ENCODE assay signal across 8 mouse cellular contexts in genomic region chr6:90463228-90463862, GRCm38 (mm10). TPM values are rescaled to one million over a fixed set of nuclear protein-coding genes. Genes with fewer than 3 reads are reported as not detected.
A peak's percentile ranks its signal among the peaks of the same experiment; 100 is the strongest.
DNase-seq lines count a peak whose midpoint lies in the region; ATAC-seq and TF ChIP-seq lines count a peak whose summit lies in the region.

No protein-coding gene starts in this region.

- ATAC-seq in Patski = peak; percentile 10
- peak; percentile 81 for ATAC-seq in liver, embryonic 16.5 days (ENCODE audit: low read depth)

- peak overlapping the region; percentile 68 for H3K9ac ChIP-seq in liver, embryonic 16.5 days (ENCODE audit: low read depth, low read length)

- no peaks in the 10 kb centered on the region for H3K36me3 ChIP-seq in liver, embryonic 16.5 days (ENCODE audit: control insufficient read depth, insufficient read depth)

- WGBS in liver, embryonic 16.5 days (ENCODE audit: insufficient replicate concordance) = 2% methylated on average over 31 of the region's 31 CpGs
- WGBS in olfactory bulb, adult 2 months = 1% methylated on average over 31 of the region's 31 CpGs

- peak overlapping the region; percentile 96 for H3K4me3 ChIP-seq in layer of hippocampus, adult 2 months
- H3K4me3 ChIP-seq in liver, embryonic 16.5 days (ENCODE audit: low read depth, low read length) = peak overlapping the region; percentile 61
- H3K4me3 ChIP-seq in olfactory bulb, adult 2 months (ENCODE audit: insufficient read depth, low read depth, low read length) = peak overlapping the region; percentile 68

- H3K27ac ChIP-seq in layer of hippocampus, adult 2 months = peak overlapping the region; percentile 98
- peak overlapping the region; percentile 86 for H3K27ac ChIP-seq in liver, embryonic 16.5 days (ENCODE audit: low read length)
- peak overlapping the region; percentile 53 for H3K27ac ChIP-seq in olfactory bulb, adult 2 months (ENCODE audit: insufficient read depth, low read depth, low read length)

- no peaks in the 10 kb centered on the region for H3K9me3 ChIP-seq in liver, embryonic 16.5 days (replicated peaks; ENCODE audit: control insufficient read depth, low read length)

- no peak for TF ChIP-seq POLR2A in olfactory bulb, adult 2 months (IDR thresholded peaks at IDR 0.05; ENCODE audit: insufficient read depth, low read depth, low read length)

- CTCF ChIA-PET in Patski (lab: Charles Lee) = no interaction called here

- DNase-seq in Patski (ENCODE audit: low read depth, low spot score) = no peak
- peak; percentile 84 for DNase-seq in cerebellum, adult 9-11 months
- peak; percentile 82 to 87 for DNase-seq in frontal cortex, adult 2 months (ENCODE audit: extremely low spot score in 1 of 2, low spot score in 1 of 2)
- peak; percentile 95 for DNase-seq in heart, postnatal 4 days
- peak; percentile 78 to 91 for DNase-seq in layer of hippocampus, adult 2 months (ENCODE audit: low spot score in 2 of 2)
- peak; percentile 87 to 90 for DNase-seq in urinary bladder, postnatal 4 days (ENCODE audit: low spot score in 2 of 2)

- H3K4me2 ChIP-seq in liver, embryonic 16.5 days (ENCODE audit: low read depth, low read length) = peak overlapping the region; percentile 56

- in situ Hi-C loops in Patski (cut with MboI; ENCODE audit: low pct_unique_long_range_greater_than_20kb) = no loop called here

- H3K4me1 ChIP-seq in liver, embryonic 16.5 days (ENCODE audit: control insufficient read depth, low read depth, low read length) = no peaks in the 10 kb centered on the region; the same call in 1 of the 2 replicates
- H3K4me1 ChIP-seq in olfactory bulb, adult 2 months (ENCODE audit: control insufficient read depth, insufficient read depth, low read length) = peaks cover 28% of the 10 kb centered on the region

- POLR2A ChIA-PET in Patski (lab: Charles Lee) = no interaction called here

- TF ChIP-seq CTCF in Patski (IDR thresholded peaks at IDR 0.05) = no peak
- TF ChIP-seq CTCF in layer of hippocampus, adult 2 months (conservative IDR thresholded peaks at IDR 0.05) = no peak; the same call in 1 of the 2 replicates
- no peak for TF ChIP-seq CTCF in olfactory bulb, adult 2 months (IDR thresholded peaks at IDR 0.05; ENCODE audit: insufficient read depth, low read depth, low read length)

- H3K27me3 ChIP-seq in Patski = no peaks in the 10 kb centered on the region
- H3K27me3 ChIP-seq in liver, embryonic 16.5 days (ENCODE audit: control insufficient read depth, insufficient read depth, low read depth, low read length) = peaks cover 32% of the 10 kb centered on the region

RNA-seq across cellular contexts. Expression of gene Klf15, which starts 1.0 kb away (rescaled TPM):
- 8.8 TPM for polyA plus RNA-seq in Patski (2021)
- 27.2 and 28.4 TPM in 2 replicates for polyA plus RNA-seq in frontal cortex, adult 2 months (2012; rRNA removed)
- total RNA-seq in heart, postnatal 4 days (2021) = 10 to 100 TPM in 1 of 2 experiments, 1 to 10 TPM in 1; 9.7 to 11.6 TPM
- total RNA-seq in layer of hippocampus, adult 2 months (2021) = 10 to 100 TPM; 29.9 to 33.8 TPM
- 21.7 and 25.8 TPM in 2 replicates for polyA plus RNA-seq in liver, embryonic 16.5 days (2015; fragmentation: Nextera tagmentation; extraction: Ambion mirVana)
- polyA plus RNA-seq in olfactory bulb, adult 2 months (2012; ENCODE audit: insufficient read depth, insufficient read length, low replicate concordance, missing spikeins) = not detected in 2 replicates

RNA-seq across cellular contexts. Expression of gene Aldh1l1, which starts 22.9 kb away (rescaled TPM):
- 0.62 TPM for polyA plus RNA-seq in Patski (2021)
- 51.6 and 55.0 TPM in 2 replicates for polyA plus RNA-seq in frontal cortex, adult 2 months (2012; rRNA removed)
- total RNA-seq in heart, postnatal 4 days (2021) = 1 to 10 TPM in 1 of 2 experiments, under 1 TPM in 1; 0.61 to 1.2 TPM
- total RNA-seq in layer of hippocampus, adult 2 months (2021) = 10 to 100 TPM; 39.3 to 45.2 TPM
- polyA plus RNA-seq in liver, embryonic 16.5 days (2015; fragmentation: Nextera tagmentation; extraction: Ambion mirVana) = 35.9 and 48.3 TPM in 2 replicates
- polyA plus RNA-seq in olfactory bulb, adult 2 months (2012; ENCODE audit: insufficient read depth, insufficient read length, low replicate concordance, missing spikeins) = not detected in 2 replicates

RNA-seq across cellular contexts. Expression of gene Cfap100, which starts 34.7 kb away (rescaled TPM):
- polyA plus RNA-seq in Patski (2021) = 6.1 TPM
- 6.3 TPM in 2 replicates for polyA plus RNA-seq in frontal cortex, adult 2 months (2012; rRNA removed)
- not detected for total RNA-seq in heart, postnatal 4 days (2021)
- total RNA-seq in layer of hippocampus, adult 2 months (2021) = 10 to 100 TPM; 16.3 to 18.7 TPM
- polyA plus RNA-seq in liver, embryonic 16.5 days (2015; fragmentation: Nextera tagmentation; extraction: Ambion mirVana) = 0.08 and 0.19 TPM in 2 replicates
- not detected in 2 replicates for polyA plus RNA-seq in olfactory bulb, adult 2 months (2012; ENCODE audit: insufficient read depth, insufficient read length, low replicate concordance, missing spikeins)
